Mouse (Mus musculus): ENCODE data around the gene Fmo5. TPM values are rescaled to one million over a fixed set of nuclear protein-coding genes. Genes with fewer than 3 reads are reported as not detected.

Gene Fmo5
- polyA plus RNA-seq, 1 experiment from 2014 or later: 26.4 TPM

DNA sequence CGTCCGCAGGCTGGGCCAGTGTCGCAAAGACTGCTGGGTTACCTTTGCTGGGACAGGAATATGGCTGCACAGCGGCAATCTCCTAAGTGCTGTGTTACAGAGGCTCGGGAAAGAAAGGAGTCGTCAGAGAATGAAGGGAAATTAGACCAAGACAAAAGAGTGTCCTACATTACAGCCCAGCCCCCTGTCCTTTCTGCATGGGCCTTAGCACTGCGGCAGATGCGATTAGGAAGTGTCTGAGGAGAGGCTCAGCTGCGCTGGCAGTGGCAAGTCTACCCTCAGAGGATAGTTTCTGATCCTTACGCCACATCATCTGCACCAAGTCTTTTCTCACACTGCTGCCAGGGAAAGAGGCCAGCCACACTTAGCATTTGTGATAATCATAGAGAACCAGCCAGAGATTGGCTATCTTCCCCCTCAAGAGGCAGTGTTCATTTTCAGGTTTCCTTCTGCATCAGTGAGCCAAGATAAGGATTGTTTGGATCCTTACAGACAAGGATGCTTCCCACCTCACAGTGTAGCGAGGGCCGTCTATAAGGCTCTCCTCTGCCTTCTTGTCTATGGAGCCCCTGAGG is 62.9 kb downstream of the Fmo5 start:
- ATAC-seq (ENCODE audit: low FRiP score, low TSS enrichment) (no peak), DNase-seq (ENCODE audit: low spot score) (no peak)
- TF ChIP-seq CTCF (IDR thresholded peaks at IDR 0.05; ENCODE audit: low read depth) (no peak), EP300 (optimal IDR thresholded peaks at IDR 0.05) (no peak)
- Histone ChIP-seq H3K9ac (ENCODE audit: low read length) (no peak overlapping the region), H3K4me3 (ENCODE audit: low read depth, low read length) (no peak overlapping the region), H3K27ac (replicated peaks) (no peak overlapping the region), H3K9me3 (ENCODE audit: control insufficient read depth, low read length) (no peaks in the 10 kb centered on the region), H3K4me2 (replicated peaks; ENCODE audit: low read depth) (no peak overlapping the region), H3K36me3 (ENCODE audit: control insufficient read depth, insufficient read depth, low read length) (no peaks in the 10 kb centered on the region), H3K4me1 (replicated peaks; ENCODE audit: control insufficient read depth, insufficient read depth) (no peaks in the 10 kb centered on the region), H3K27me3 (ENCODE audit: control insufficient read depth, insufficient read depth, low read length) (no peaks in the 10 kb centered on the region)
- 82% methylated on average over 12 of the region's 12 CpGs for WGBS

DNA sequence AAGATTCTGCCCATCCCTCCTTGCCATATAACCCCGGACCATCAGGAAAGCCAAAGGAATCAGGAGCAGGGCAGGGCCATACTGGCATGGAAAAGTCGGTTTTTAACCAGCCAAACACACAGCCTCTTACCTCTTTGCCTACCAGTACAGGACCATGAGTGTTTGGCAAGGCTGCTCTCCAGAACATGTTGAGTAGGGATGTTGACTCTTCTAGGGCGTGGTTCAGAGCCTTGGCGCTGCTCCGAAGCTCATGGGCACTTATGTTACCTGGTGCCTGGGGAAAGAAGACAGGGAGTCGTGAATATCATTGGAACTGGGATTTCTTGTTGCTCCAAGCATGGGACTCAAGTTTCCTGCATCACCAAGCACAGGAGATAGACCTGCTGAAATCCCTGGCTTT is 65.2 kb downstream of the Fmo5 start:
- 66% methylated on average over 6 of the region's 6 CpGs for WGBS

DNA sequence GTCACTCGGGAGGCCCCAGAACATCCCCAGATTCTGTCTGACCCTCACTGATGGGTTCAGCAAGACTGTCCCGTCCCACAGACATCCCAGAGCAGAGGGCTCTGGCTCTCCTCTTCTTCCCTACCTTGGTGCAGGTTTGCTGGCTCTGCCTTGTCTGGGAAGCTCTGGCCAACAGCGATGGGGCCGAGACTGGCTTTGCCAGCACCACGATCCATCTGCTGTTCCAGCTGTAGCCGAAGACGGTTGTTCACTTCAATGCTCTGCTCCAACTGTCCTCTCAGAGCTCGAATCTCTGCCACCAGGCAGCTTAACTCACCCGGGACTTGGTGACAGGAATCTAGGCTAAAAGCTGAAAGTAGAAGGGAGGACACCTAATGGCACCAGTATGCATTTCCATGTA is 68.3 kb downstream of the Fmo5 start:
- no peak overlapping the region for H3K4me2 ChIP-seq (replicated peaks; ENCODE audit: low read depth)
- H3K9me3 ChIP-seq (ENCODE audit: control insufficient read depth, low read length): no peaks in the 10 kb centered on the region
- ATAC-seq (ENCODE audit: low FRiP score, low TSS enrichment) (no peak), DNase-seq (ENCODE audit: low spot score) (no peak)
- 86% methylated on average over 9 of the region's 9 CpGs for WGBS
- no peaks in the 10 kb centered on the region for H3K36me3 ChIP-seq (ENCODE audit: control insufficient read depth, insufficient read depth, low read length)
- H3K9ac ChIP-seq (ENCODE audit: low read length): no peak overlapping the region
- no peak overlapping the region for H3K27ac ChIP-seq (replicated peaks)
- H3K4me1 ChIP-seq (replicated peaks; ENCODE audit: control insufficient read depth, insufficient read depth): no peaks in the 10 kb centered on the region
- no peaks in the 10 kb centered on the region for H3K27me3 ChIP-seq (ENCODE audit: control insufficient read depth, insufficient read depth, low read length)
- no peak overlapping the region for H3K4me3 ChIP-seq (ENCODE audit: low read depth, low read length)
- TF ChIP-seq EP300 (optimal IDR thresholded peaks at IDR 0.05) (no peak), CTCF (IDR thresholded peaks at IDR 0.05; ENCODE audit: low read depth) (no peak)

More for the DNA sequence above, 65.2 kb downstream of the Fmo5 start:
- H3K36me3 ChIP-seq (ENCODE audit: control insufficient read depth, insufficient read depth, low read length): no peaks in the 10 kb centered on the region
- H3K9ac ChIP-seq (ENCODE audit: low read length): no peak overlapping the region
- no peak overlapping the region for H3K4me3 ChIP-seq (ENCODE audit: low read depth, low read length)
- TF ChIP-seq EP300 (optimal IDR thresholded peaks at IDR 0.05): no peak
- peak; percentile 23 for DNase-seq (ENCODE audit: low spot score)
- no peak overlapping the region for H3K4me2 ChIP-seq (replicated peaks; ENCODE audit: low read depth)
- no peaks in the 10 kb centered on the region for H3K27me3 ChIP-seq (ENCODE audit: control insufficient read depth, insufficient read depth, low read length)
- ATAC-seq (ENCODE audit: low FRiP score, low TSS enrichment): no peak
- H3K27ac ChIP-seq (replicated peaks): no peak overlapping the region
- H3K4me1 ChIP-seq (replicated peaks; ENCODE audit: control insufficient read depth, insufficient read depth): no peaks in the 10 kb centered on the region
- no peaks in the 10 kb centered on the region for H3K9me3 ChIP-seq (ENCODE audit: control insufficient read depth, low read length)

GRCm38 (mm10) chr3:97697291-97697690 is 68.7 kb downstream of the Fmo5 start:
- Histone ChIP-seq H3K9ac (ENCODE audit: low read length) (no peak overlapping the region), H3K36me3 (ENCODE audit: control insufficient read depth, insufficient read depth, low read length) (no peaks in the 10 kb centered on the region), H3K4me3 (ENCODE audit: low read depth, low read length) (no peak overlapping the region), H3K4me1 (replicated peaks; ENCODE audit: control insufficient read depth, insufficient read depth) (no peaks in the 10 kb centered on the region), H3K4me2 (replicated peaks; ENCODE audit: low read depth) (no peak overlapping the region), H3K9me3 (ENCODE audit: control insufficient read depth, low read length) (no peaks in the 10 kb centered on the region), H3K27ac (replicated peaks) (no peak overlapping the region), H3K27me3 (ENCODE audit: control insufficient read depth, insufficient read depth, low read length) (no peaks in the 10 kb centered on the region)
- DNase-seq (ENCODE audit: low spot score) (no peak), ATAC-seq (ENCODE audit: low FRiP score, low TSS enrichment) (no peak)
- WGBS: 61% methylated on average over 9 of the region's 9 CpGs
- TF ChIP-seq CTCF (IDR thresholded peaks at IDR 0.05; ENCODE audit: low read depth): no peak
- no peak for TF ChIP-seq EP300 (optimal IDR thresholded peaks at IDR 0.05)

DNA sequence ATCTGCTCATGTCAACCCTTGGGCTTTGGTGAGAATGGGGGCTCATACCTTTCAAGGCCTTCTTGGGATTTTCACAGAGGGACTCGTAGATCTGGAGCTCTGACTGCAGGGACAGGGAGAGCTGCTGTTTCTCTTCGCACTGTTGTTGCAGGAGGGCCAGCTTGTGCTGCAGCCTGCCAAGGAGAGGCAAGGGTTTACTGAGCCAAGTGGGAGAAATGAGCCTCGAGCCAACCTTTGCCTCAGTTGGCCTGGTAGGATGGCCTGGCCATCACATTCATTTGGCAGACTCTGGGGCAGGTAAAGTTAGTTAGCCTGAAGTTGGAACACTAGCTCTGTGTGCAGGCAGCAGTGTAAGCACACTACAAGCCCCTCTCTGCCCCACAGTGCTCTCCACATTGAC is 70.5 kb downstream of the Fmo5 start:
- no peak for DNase-seq (ENCODE audit: low spot score)
- H3K4me2 ChIP-seq (replicated peaks; ENCODE audit: low read depth): no peak overlapping the region
- H3K27ac ChIP-seq (replicated peaks): no peak overlapping the region
- no peaks in the 10 kb centered on the region for H3K27me3 ChIP-seq (ENCODE audit: control insufficient read depth, insufficient read depth, low read length)
- WGBS: 65% methylated on average over 3 of the region's 3 CpGs
- no peak overlapping the region for H3K9ac ChIP-seq (ENCODE audit: low read length)
- ATAC-seq (ENCODE audit: low FRiP score, low TSS enrichment): peak; percentile 17; the same call in 1 of the 2 replicates
- TF ChIP-seq CTCF (IDR thresholded peaks at IDR 0.05; ENCODE audit: low read depth): no peak
- TF ChIP-seq EP300 (optimal IDR thresholded peaks at IDR 0.05): no peak
- H3K4me3 ChIP-seq (ENCODE audit: low read depth, low read length): no peak overlapping the region
- no peaks in the 10 kb centered on the region for H3K9me3 ChIP-seq (ENCODE audit: control insufficient read depth, low read length)
- no peaks in the 10 kb centered on the region for H3K4me1 ChIP-seq (replicated peaks; ENCODE audit: control insufficient read depth, insufficient read depth)
- H3K36me3 ChIP-seq (ENCODE audit: control insufficient read depth, insufficient read depth, low read length): no peaks in the 10 kb centered on the region

DNA sequence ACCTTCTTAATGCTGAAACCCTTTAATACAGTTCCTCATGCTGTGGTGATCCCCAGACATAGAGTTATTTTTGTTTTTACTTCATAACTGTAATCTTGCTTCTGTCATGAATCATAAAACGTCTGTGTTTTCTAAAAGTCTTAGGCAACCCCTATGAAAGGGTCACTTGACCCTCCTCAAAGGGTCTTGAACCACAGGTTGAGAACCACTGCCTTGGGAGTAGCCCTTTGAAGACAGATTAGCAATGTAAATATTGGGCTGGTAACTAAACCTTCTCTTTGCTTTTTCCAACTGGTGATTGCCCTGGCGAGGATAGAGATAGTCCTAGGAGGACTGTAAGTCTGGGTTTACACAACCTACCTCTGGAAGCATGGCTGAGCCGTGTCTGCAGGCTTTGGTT is 72.6 kb downstream of the Fmo5 start:
- no peaks in the 10 kb centered on the region for H3K27me3 ChIP-seq (ENCODE audit: control insufficient read depth, insufficient read depth, low read length)
- no peaks in the 10 kb centered on the region for H3K4me1 ChIP-seq (replicated peaks; ENCODE audit: control insufficient read depth, insufficient read depth)
- H3K4me3 ChIP-seq (ENCODE audit: low read depth, low read length): no peak overlapping the region
- H3K9me3 ChIP-seq (ENCODE audit: control insufficient read depth, low read length): no peaks in the 10 kb centered on the region
- H3K27ac ChIP-seq (replicated peaks): no peak overlapping the region
- no peak overlapping the region for H3K9ac ChIP-seq (ENCODE audit: low read length)
- H3K36me3 ChIP-seq (ENCODE audit: control insufficient read depth, insufficient read depth, low read length): no peaks in the 10 kb centered on the region
- H3K4me2 ChIP-seq (replicated peaks; ENCODE audit: low read depth): no peak overlapping the region
- TF ChIP-seq EP300 (optimal IDR thresholded peaks at IDR 0.05) (no peak), CTCF (IDR thresholded peaks at IDR 0.05; ENCODE audit: low read depth) (no peak)
- DNase-seq (ENCODE audit: low spot score): no peak
- 50% methylated on average over 3 of the region's 3 CpGs for WGBS
- no peak for ATAC-seq (ENCODE audit: low FRiP score, low TSS enrichment)

Measured in stomach, postnatal 0 days (tissue).